Mouse (Mus musculus): Measurements from ENCODE around the gene Ift122. TPM values are rescaled to one million over a fixed set of nuclear protein-coding genes. Genes with fewer than 3 reads are reported as not detected.

Gene Ift122
- polyA plus RNA-seq, 1 experiment = 21.4 TPM

DNA sequence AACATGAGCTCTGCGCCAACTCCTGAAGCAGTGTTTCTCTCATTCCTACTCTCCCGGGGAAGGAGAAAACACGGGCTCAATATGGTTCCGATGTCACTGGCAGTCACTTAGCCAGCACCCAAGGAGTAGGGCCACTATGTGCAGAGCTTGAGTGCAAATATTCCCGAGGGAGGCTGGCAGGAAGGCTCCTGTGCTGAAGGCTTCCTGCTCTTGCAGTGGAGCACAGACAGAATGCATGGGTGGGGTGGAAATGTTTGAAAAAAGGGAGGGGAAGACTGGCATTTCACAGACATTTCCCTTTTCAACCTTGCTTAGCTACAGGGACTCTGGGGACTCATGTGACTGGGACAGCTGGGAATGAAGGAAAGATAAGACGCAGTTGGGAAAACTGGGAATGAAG, 25.4 kb downstream of the Ift122 start:
- no peak overlapping the region for H3K4me3 ChIP-seq
- H3ac ChIP-seq (ENCODE audit: control insufficient read depth, insufficient read length) = no peak overlapping the region
- no peaks in the 10 kb centered on the region for H3K36me3 ChIP-seq (ENCODE audit: control insufficient read depth, insufficient read depth)
- no peaks in the 10 kb centered on the region for H3K79me2 ChIP-seq (ENCODE audit: control insufficient read depth, insufficient read depth)
- no peak overlapping the region for H3K4me2 ChIP-seq (ENCODE audit: low read depth)
- no peak for TF ChIP-seq USF1 (IDR thresholded peaks at IDR 0.05; ENCODE audit: low read depth)
- TF ChIP-seq REST (IDR thresholded peaks at IDR 0.05; ENCODE audit: insufficient read depth, insufficient read length) = no peak
- no peak for TF ChIP-seq SRF (IDR thresholded peaks at IDR 0.05; ENCODE audit: control insufficient read depth, insufficient read length, low read depth)
- no peak for TF ChIP-seq POLR2AphosphoS2 (IDR thresholded peaks at IDR 0.05; ENCODE audit: insufficient read length, low read depth)
- TF ChIP-seq E2F4 (IDR thresholded peaks at IDR 0.05; ENCODE audit: insufficient read depth) = no peak
- no peak for TF ChIP-seq MAX (IDR thresholded peaks at IDR 0.05; ENCODE audit: low read depth)
- no peak for TF ChIP-seq POLR2A (IDR thresholded peaks at IDR 0.05; ENCODE audit: insufficient read length, low read depth)
- TF ChIP-seq MYOG (IDR thresholded peaks at IDR 0.05; ENCODE audit: control insufficient read depth in 1 of 3, insufficient read depth in 1 of 3, insufficient read length in 2 of 3, low read depth in 2 of 3) = no peak
- no peaks in the 10 kb centered on the region for H3K27me3 ChIP-seq (ENCODE audit: control insufficient read depth, insufficient read depth, insufficient read length)

DNA sequence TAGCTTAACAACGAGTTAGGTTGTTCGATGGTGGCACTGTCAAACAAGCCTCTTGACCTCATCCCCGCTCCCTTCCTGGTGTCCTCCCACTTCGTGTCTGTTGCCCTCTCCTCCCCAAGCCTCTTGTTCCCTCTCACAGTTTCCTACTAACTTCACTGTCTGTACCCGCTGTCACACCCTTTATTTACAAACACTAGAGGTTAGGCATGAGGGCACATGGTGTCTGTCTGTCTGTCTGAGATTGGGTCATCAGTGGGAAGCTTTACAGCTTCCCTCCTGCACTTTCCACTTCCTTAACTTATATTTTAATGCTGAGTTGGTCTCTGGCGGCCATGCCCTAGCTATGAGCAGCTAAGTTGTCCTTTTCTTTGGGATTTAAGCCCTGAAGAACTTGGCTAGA, 26.5 kb downstream of the Ift122 start:
- TF ChIP-seq CEBPB (IDR thresholded peaks at IDR 0.05; ENCODE audit: insufficient read depth, poor library complexity, severe bottlenecking) (no peak), SRF (IDR thresholded peaks at IDR 0.05; ENCODE audit: control insufficient read depth, insufficient read length, low read depth) (no peak), POLR2AphosphoS2 (IDR thresholded peaks at IDR 0.05; ENCODE audit: insufficient read length, low read depth) (no peak), MYOD1 (IDR thresholded peaks at IDR 0.05; ENCODE audit: control insufficient read depth in 1 of 3, insufficient read length in 2 of 3, low read depth in 2 of 3) (no peak), USF1 (IDR thresholded peaks at IDR 0.05; ENCODE audit: low read depth) (no peak), E2F4 (IDR thresholded peaks at IDR 0.05; ENCODE audit: insufficient read depth) (no peak), TCF12 (IDR thresholded peaks at IDR 0.05; ENCODE audit: insufficient read depth, poor library complexity, severe bottlenecking) (no peak), MYOG (IDR thresholded peaks at IDR 0.05; ENCODE audit: control insufficient read depth in 1 of 3, insufficient read depth in 1 of 3, insufficient read length in 2 of 3, low read depth in 2 of 3) (no peak), POLR2A (IDR thresholded peaks at IDR 0.05; ENCODE audit: insufficient read length, low read depth) (no peak), MAX (IDR thresholded peaks at IDR 0.05; ENCODE audit: low read depth) (no peak), REST (IDR thresholded peaks at IDR 0.05; ENCODE audit: insufficient read depth, insufficient read length) (no peak), TCF3 (IDR thresholded peaks at IDR 0.05; ENCODE audit: insufficient read length, low read depth) (no peak)

DNA sequence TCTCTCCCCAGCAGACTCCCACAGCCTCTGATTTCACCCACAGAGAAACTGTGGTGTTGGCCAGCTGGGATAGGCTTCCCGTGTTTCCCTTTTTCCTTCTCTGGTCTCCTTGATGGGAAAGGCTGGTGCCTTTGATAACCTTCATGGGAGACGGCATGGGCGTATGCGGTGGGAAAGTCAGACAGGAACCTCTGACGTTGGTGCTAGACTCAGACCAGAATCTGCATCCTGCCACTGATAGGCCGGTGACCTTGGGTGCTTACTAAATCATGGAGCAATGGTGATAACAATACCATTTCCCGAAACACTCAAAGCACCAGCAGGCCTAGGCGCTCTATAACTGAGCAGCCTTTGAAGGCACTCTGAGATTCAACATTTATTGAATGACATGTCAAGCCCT, 27.5 kb downstream of the Ift122 start:
- Histone ChIP-seq H3K36me3 (ENCODE audit: control insufficient read depth, insufficient read depth) (peaks cover 7% of the 10 kb centered on the region), H3K4me2 (ENCODE audit: low read depth) (no peak overlapping the region)

More for the DNA sequence above, 26.5 kb downstream of the Ift122 start:
- Histone ChIP-seq H3ac (ENCODE audit: control insufficient read depth, insufficient read length) (no peak overlapping the region), H3K27me3 (ENCODE audit: control insufficient read depth, insufficient read depth, insufficient read length) (no peaks in the 10 kb centered on the region), H3K4me3 (no peak overlapping the region), H3K79me2 (ENCODE audit: control insufficient read depth, insufficient read depth) (no peaks in the 10 kb centered on the region), H3K36me3 (ENCODE audit: control insufficient read depth, insufficient read depth) (no peaks in the 10 kb centered on the region), H3K4me2 (ENCODE audit: low read depth) (no peak overlapping the region)

DNA sequence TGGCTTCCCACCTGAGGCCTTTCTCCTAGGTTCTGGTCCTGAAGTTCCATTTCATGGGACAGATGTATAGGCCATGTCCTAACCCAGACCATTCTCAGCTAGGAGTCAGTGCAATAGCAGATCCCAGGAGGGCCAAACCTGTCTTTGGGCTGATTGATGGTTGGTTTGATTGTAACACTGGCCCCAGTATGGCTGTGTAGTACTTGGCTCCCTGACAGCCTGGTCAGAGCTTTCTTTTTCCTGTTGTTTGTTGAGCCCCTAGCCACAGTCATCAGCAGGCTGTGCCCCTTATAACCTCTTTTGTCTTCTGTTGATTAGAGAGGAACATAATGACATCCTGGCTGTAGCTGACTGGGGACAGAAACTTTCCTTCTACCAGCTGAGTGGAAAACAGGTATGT, 30.7 kb downstream of the Ift122 start:
- H3K4me2 ChIP-seq (ENCODE audit: low read depth) = no peak overlapping the region
- no peaks in the 10 kb centered on the region for H3K79me2 ChIP-seq (ENCODE audit: control insufficient read depth, insufficient read depth)
- no peaks in the 10 kb centered on the region for H3K27me3 ChIP-seq (ENCODE audit: control insufficient read depth, insufficient read depth, insufficient read length)
- H3K36me3 ChIP-seq (ENCODE audit: control insufficient read depth, insufficient read depth) = peaks cover 20% of the 10 kb centered on the region
- H3K4me3 ChIP-seq = no peak overlapping the region
- TF ChIP-seq SRF (IDR thresholded peaks at IDR 0.05; ENCODE audit: control insufficient read depth, insufficient read length, low read depth) (no peak), MYOD1 (IDR thresholded peaks at IDR 0.05; ENCODE audit: control insufficient read depth in 1 of 3, insufficient read length in 2 of 3, low read depth in 2 of 3) (no peak), USF1 (IDR thresholded peaks at IDR 0.05; ENCODE audit: low read depth) (no peak), CEBPB (IDR thresholded peaks at IDR 0.05; ENCODE audit: insufficient read depth, poor library complexity, severe bottlenecking) (no peak), TCF12 (IDR thresholded peaks at IDR 0.05; ENCODE audit: insufficient read depth, poor library complexity, severe bottlenecking) (no peak), MAX (IDR thresholded peaks at IDR 0.05; ENCODE audit: low read depth) (no peak)
- H3ac ChIP-seq (ENCODE audit: control insufficient read depth, insufficient read length) = no peak overlapping the region

More for the DNA sequence above, 27.5 kb downstream of the Ift122 start:
- no peak overlapping the region for H3ac ChIP-seq (ENCODE audit: control insufficient read depth, insufficient read length)
- no peak overlapping the region for H3K4me3 ChIP-seq
- TF ChIP-seq E2F4 (IDR thresholded peaks at IDR 0.05; ENCODE audit: insufficient read depth) = no peak
- no peak for TF ChIP-seq MAX (IDR thresholded peaks at IDR 0.05; ENCODE audit: low read depth)
- H3K27me3 ChIP-seq (ENCODE audit: control insufficient read depth, insufficient read depth, insufficient read length) = no peaks in the 10 kb centered on the region
- H3K79me2 ChIP-seq (ENCODE audit: control insufficient read depth, insufficient read depth) = no peaks in the 10 kb centered on the region

DNA sequence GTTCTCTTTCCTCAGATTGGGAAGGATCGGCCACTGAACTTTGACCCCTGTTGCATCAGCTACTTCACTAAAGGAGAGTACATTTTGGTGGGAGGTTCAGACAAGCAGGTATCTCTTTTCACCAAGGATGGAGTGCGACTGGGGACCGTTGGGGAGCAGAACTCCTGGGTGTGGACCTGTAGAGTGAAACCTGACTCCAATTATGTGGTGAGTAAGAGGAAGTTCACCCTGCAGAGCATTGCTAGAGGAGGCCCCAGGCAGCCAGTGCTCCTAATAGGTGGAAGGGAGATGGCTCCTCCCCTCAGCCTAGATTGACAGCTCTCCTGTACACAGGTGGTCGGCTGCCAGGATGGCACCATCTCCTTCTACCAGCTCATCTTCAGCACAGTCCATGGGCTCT, 33.6 kb downstream of the Ift122 start:
- no peak overlapping the region for H3K4me2 ChIP-seq (ENCODE audit: low read depth)
- peaks cover 20% of the 10 kb centered on the region for H3K36me3 ChIP-seq (ENCODE audit: control insufficient read depth, insufficient read depth)

More for the DNA sequence above, 33.6 kb downstream of the Ift122 start:
- H3ac ChIP-seq (ENCODE audit: control insufficient read depth, insufficient read length) = no peak overlapping the region
- H3K79me2 ChIP-seq (ENCODE audit: control insufficient read depth, insufficient read depth) = no peaks in the 10 kb centered on the region
- H3K4me3 ChIP-seq = no peak overlapping the region
- TF ChIP-seq TCF12 (IDR thresholded peaks at IDR 0.05; ENCODE audit: insufficient read depth, poor library complexity, severe bottlenecking) (no peak), MYOG (IDR thresholded peaks at IDR 0.05; ENCODE audit: control insufficient read depth in 1 of 3, insufficient read depth in 1 of 3, insufficient read length in 2 of 3, low read depth in 2 of 3) (no peak), TCF3 (IDR thresholded peaks at IDR 0.05; ENCODE audit: insufficient read length, low read depth) (no peak), SRF (IDR thresholded peaks at IDR 0.05; ENCODE audit: control insufficient read depth, insufficient read length, low read depth) (no peak), USF1 (IDR thresholded peaks at IDR 0.05; ENCODE audit: low read depth) (no peak), MAX (IDR thresholded peaks at IDR 0.05; ENCODE audit: low read depth) (no peak), CEBPB (IDR thresholded peaks at IDR 0.05; ENCODE audit: insufficient read depth, poor library complexity, severe bottlenecking) (no peak), REST (IDR thresholded peaks at IDR 0.05; ENCODE audit: insufficient read depth, insufficient read length) (no peak), POLR2A (IDR thresholded peaks at IDR 0.05; ENCODE audit: insufficient read length, low read depth) (no peak), E2F4 (IDR thresholded peaks at IDR 0.05; ENCODE audit: insufficient read depth) (no peak), POLR2AphosphoS2 (IDR thresholded peaks at IDR 0.05; ENCODE audit: insufficient read length, low read depth) (no peak), MYOD1 (IDR thresholded peaks at IDR 0.05; ENCODE audit: control insufficient read depth in 1 of 3, insufficient read length in 2 of 3, low read depth in 2 of 3) (no peak)
- H3K27me3 ChIP-seq (ENCODE audit: control insufficient read depth, insufficient read depth, insufficient read length) = no peaks in the 10 kb centered on the region

All from myocyte (in vitro differentiated cells).